Mouse (Mus musculus) MEL (cell line): ENCODE measurements around the gene Zfp512b. TPM values are rescaled to one million over a fixed set of nuclear protein-coding genes. Genes with fewer than 3 reads are reported as not detected.

Experiments
- DNase-seq: peaks from one replicate; pipeline ENCODE4 v3.0.0; 2011; ENCODE audit warnings: low read depth, low spot score
- H3K27ac ChIP-seq: 2 replicates; pipeline ENCODE4 v1.5.1; 2012; ENCODE audit warnings: low read depth, mild to moderate bottlenecking, control low read depth, low read length, moderate library complexity; ENCODE audit not compliant: control insufficient read depth
- H3K27me3 ChIP-seq, 2 experiments: fragments of 150-350 bp in 1 of 2; sonication (generic) in 1 of 2; 2 replicates each; pipeline ENCODE4 v1.6.1; 2012; ENCODE audit warnings: low read length in 2 of 2, mild to moderate bottlenecking in 2 of 2, improper control_type of control experiment in 1 of 2, moderate library complexity in 1 of 2; ENCODE audit not compliant: insufficient read depth in 2 of 2, control insufficient read depth in 1 of 2
- H3K36me3 ChIP-seq, 2 experiments: 2 replicates each; pipeline ENCODE4 v1.6.1; 2012 to 2014; ENCODE audit warnings: low read length in 2 of 2, improper control_type of control experiment in 1 of 2, inconsistent platforms in 1 of 2, mild to moderate bottlenecking in 1 of 2; ENCODE audit not compliant: insufficient read depth in 2 of 2, control insufficient read depth in 1 of 2
- H3K4me1 ChIP-seq, 2 experiments: fragments of 150-350 bp in 1 of 2; sonication (generic) in 1 of 2; 2 replicates each; pipeline ENCODE4 v1.6.1; 2012; ENCODE audit warnings: low read length in 2 of 2, improper control_type of control experiment in 1 of 2, mild to moderate bottlenecking in 1 of 2; ENCODE audit not compliant: insufficient read depth in 2 of 2, control insufficient read depth in 1 of 2
- H3K4me3 ChIP-seq, 2 experiments: fragments of 150-350 bp in 1 of 2; sonication (generic) in 1 of 2; 2 replicates each; pipeline ENCODE4 v1.5.1; 2012; ENCODE audit warnings: low read depth in 2 of 2, low read length in 2 of 2, mild to moderate bottlenecking in 2 of 2, moderate library complexity in 2 of 2, control low read depth in 1 of 2, improper control_type of control experiment in 1 of 2; ENCODE audit not compliant: control insufficient read depth in 1 of 2, insufficient read depth in 1 of 2
- H3K79me2 ChIP-seq: 2 replicates; pipeline ENCODE4 v1.6.1; 2012; ENCODE audit warnings: mild to moderate bottlenecking, low read length, moderate library complexity; ENCODE audit not compliant: control insufficient read depth, poor library complexity, insufficient read depth
- H3K9ac ChIP-seq: 2 replicates; pipeline ENCODE4 v1.6.1; 2012; ENCODE audit warnings: low read depth, mild to moderate bottlenecking, control low read depth, low read length, moderate library complexity; ENCODE audit not compliant: control insufficient read depth, poor library complexity, severe bottlenecking
- H3K9me3 ChIP-seq: fragments of 150-350 bp; sonication (generic); replicated peaks from 2 replicates; pipeline ENCODE4 v1.6.1; 2012; ENCODE audit warnings: mild to moderate bottlenecking, low read length, improper control_type of control experiment, moderate library complexity; ENCODE audit not compliant: insufficient read depth
- CHD1 ChIP-seq: IDR thresholded peaks from 2 replicates; pipeline ENCODE4 v1.6.1; 2012; ENCODE audit warnings: low read depth, mild to moderate bottlenecking, inconsistent platforms, low read length, improper control_type of control experiment
- CTCF ChIP-seq, 3 experiments: IDR thresholded peaks in 2 of 3; conservative IDR thresholded peaks in 1 of 3; 2 replicates each; pipeline ENCODE4 v1.5.1; 2011 to 2012; ENCODE audit warnings: low read length in 3 of 3, low read depth in 2 of 3, mild to moderate bottlenecking in 2 of 3, improper control_type of control experiment in 1 of 3, inconsistent platforms in 1 of 3, mixed read lengths in 1 of 3, moderate library complexity in 1 of 3; ENCODE audit not compliant: control insufficient read depth in 1 of 3, insufficient read depth in 1 of 3, poor library complexity in 1 of 3, severe bottlenecking in 1 of 3
- ELF1 ChIP-seq: IDR thresholded peaks from 2 replicates; pipeline ENCODE4 v1.6.1; 2014; ENCODE audit warnings: low read depth, mild to moderate bottlenecking, inconsistent platforms, low read length, improper control_type of control experiment, moderate library complexity
- EP300 ChIP-seq, 2 experiments: IDR thresholded peaks; 2 replicates each; pipeline ENCODE4 v1.6.1; 2011; ENCODE audit warnings: improper control_type of control experiment in 2 of 2, low read length in 2 of 2, low read depth in 1 of 2, mild to moderate bottlenecking in 1 of 2
- ETS1 ChIP-seq: IDR thresholded peaks from 2 replicates; pipeline ENCODE4 v1.6.1; 2012; ENCODE audit warnings: low read depth, mild to moderate bottlenecking, inconsistent platforms, low read length, improper control_type of control experiment, moderate library complexity
- GATA1 ChIP-seq: IDR thresholded peaks from 2 replicates; pipeline ENCODE4 v1.6.1; 2011; ENCODE audit warnings: low read depth, low read length, improper control_type of control experiment
- MAX ChIP-seq: IDR thresholded peaks from 2 replicates; pipeline ENCODE4 v1.6.1; 2011; ENCODE audit warnings: low read length, improper control_type of control experiment
- MYB ChIP-seq: IDR thresholded peaks from 2 replicates; pipeline ENCODE4 v1.6.1; 2011; ENCODE audit warnings: mild to moderate bottlenecking, low read depth, low read length, improper control_type of control experiment
- MYC ChIP-seq: IDR thresholded peaks from 2 replicates; pipeline ENCODE4 v1.6.1; 2011; ENCODE audit warnings: low read depth, mild to moderate bottlenecking, low read length, improper control_type of control experiment, moderate library complexity
- NELFE ChIP-seq: IDR thresholded peaks from 2 replicates; pipeline ENCODE4 v1.6.1; 2011; ENCODE audit warnings: low read depth, low read length, improper control_type of control experiment
- POLR2A ChIP-seq, 2 experiments: IDR thresholded peaks; 2 replicates each; pipeline ENCODE4 v1.6.1; 2011 to 2012; ENCODE audit warnings: low read length in 2 of 2, mild to moderate bottlenecking in 2 of 2, control low read depth in 1 of 2, improper control_type of control experiment in 1 of 2, low read depth in 1 of 2, moderate library complexity in 1 of 2; ENCODE audit not compliant: control insufficient read depth in 1 of 2, insufficient read depth in 1 of 2, poor library complexity in 1 of 2
- UBTF ChIP-seq: IDR thresholded peaks from 2 replicates; pipeline ENCODE4 v1.6.1; 2012; ENCODE audit warnings: low read depth, mild to moderate bottlenecking, inconsistent platforms, low read length, improper control_type of control experiment, moderate library complexity, borderline replicate concordance; ENCODE audit not compliant: insufficient read depth
- USF2 ChIP-seq, 2 experiments: IDR thresholded peaks; 2 replicates each; pipeline ENCODE4 v1.6.1; 2011 to 2012; ENCODE audit warnings: improper control_type of control experiment in 2 of 2, low read length in 2 of 2, borderline replicate concordance in 1 of 2, inconsistent platforms in 1 of 2, low read depth in 1 of 2, mild to moderate bottlenecking in 1 of 2; ENCODE audit not compliant: insufficient read depth in 1 of 2
- polyA plus RNA-seq, 2 experiments: library from polyadenylated mRNA; stranded (reverse) in 1 of 2; unstranded in 1 of 2; fragments of >175 nt in 1 of 2; fragments of >200 nt in 1 of 2; gene quantifications; 2 replicates each; pipeline versions ENCODE4 v1.2.1 to v1.2.4; 2012; ENCODE audit warnings: low replicate concordance in 2 of 2, low read depth in 1 of 2; ENCODE audit not compliant: insufficient read length in 2 of 2, insufficient read depth in 1 of 2, missing spikeins in 1 of 2
- total RNA-seq: library from RNA; depleted of rRNA; stranded (reverse); fragments of 300-350 nt; gene quantifications from 2 replicates; pipeline ENCODE4 v1.2.3, GENCODE M21; 2012

Zfp512b gene
- total and polyA plus RNA-seq, 3 experiments: 15.5 to 37.6 TPM; not detected in 1

DNA sequence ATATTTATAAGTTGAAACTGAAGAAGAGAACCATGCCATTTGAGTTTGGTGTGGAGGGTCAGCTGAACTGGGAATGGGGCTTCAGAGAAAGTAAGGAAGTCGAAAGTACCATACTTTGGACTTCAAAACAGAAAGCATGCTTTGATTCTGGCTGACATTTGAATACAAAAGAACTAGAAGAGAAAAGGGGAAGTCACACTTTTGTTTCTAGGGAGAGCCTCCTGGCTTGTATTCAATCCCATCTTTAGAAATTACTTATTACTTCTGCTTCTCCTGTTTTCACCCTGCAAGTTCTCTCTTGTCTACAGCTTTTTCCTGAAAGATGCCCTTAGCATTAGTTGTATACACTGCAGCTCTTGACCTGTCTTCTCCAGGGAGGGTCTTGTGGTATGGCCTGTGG, 44.4 kb downstream of the Zfp512b start:
- Histone ChIP-seq H3K4me3 (no peak overlapping the region), H3K4me1 (no peaks in the 10 kb centered on the region), H3K79me2 (0 out of 2 replicates have a peak, but pooled peaks cover 1% of the 10 kb centered on the region), H3K9ac (no peak overlapping the region), H3K36me3 (peaks cover 0 to 33% of the 10 kb centered on the region in 2 experiments; a peak in 2 of 4 replicates), H3K27me3 (no peaks in the 10 kb centered on the region), H3K27ac (no peak overlapping the region), H3K9me3 (no peaks in the 10 kb centered on the region)
- peak; percentile 41 for DNase-seq
- TF ChIP-seq POLR2A (IDR thresholded peaks at IDR 0.05; ENCODE audit: control insufficient read depth in 1 of 2, insufficient read depth in 1 of 2, low read depth in 1 of 2, low read length in 2 of 2, poor library complexity in 1 of 2) (no peak), MYC (peak; percentile 46; the same call in 1 of the 2 replicates)

DNA sequence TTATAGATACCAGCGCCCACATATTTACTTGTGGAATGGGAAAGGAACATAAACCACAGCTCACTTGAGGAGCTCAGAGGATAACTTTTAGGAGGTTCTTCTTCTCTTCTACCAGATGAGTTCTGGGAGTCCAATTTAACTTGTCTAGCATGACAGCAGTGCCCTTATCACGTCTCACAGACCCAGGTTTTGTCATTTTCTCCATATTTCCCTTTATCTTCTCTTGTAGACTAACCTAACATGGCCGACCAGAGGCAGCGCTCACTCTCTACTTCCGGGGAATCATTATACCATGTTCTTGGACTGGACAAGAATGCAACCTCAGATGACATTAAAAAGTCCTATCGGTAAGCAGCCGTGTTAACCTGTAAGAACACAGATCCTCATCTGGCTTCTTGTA, 46.5 kb downstream of the Zfp512b start:
- Histone ChIP-seq H3K27me3 (no peaks in the 10 kb centered on the region), H3K36me3 (peaks cover 2 to 39% of the 10 kb centered on the region in 2 experiments; a peak in 3 of 4 replicates), H3K27ac (no peak overlapping the region), H3K9ac (no peak overlapping the region)
- no peak for TF ChIP-seq MYB
- TF ChIP-seq USF2 (IDR thresholded peaks at IDR 0.05; ENCODE audit: borderline replicate concordance in 1 of 2, insufficient read depth in 1 of 2, low read depth in 1 of 2, low read length in 2 of 2): no peak
- TF ChIP-seq MAX: no peak
- TF ChIP-seq, all 39 proteins: peak for 0
- DNase-seq: no peak
- Histone ChIP-seq H3K79me2 (peaks cover 12% of the 10 kb centered on the region), H3K9me3 (no peaks in the 10 kb centered on the region), H3K4me1 (no peaks in the 10 kb centered on the region), H3K4me3 (no peak overlapping the region)

DNA sequence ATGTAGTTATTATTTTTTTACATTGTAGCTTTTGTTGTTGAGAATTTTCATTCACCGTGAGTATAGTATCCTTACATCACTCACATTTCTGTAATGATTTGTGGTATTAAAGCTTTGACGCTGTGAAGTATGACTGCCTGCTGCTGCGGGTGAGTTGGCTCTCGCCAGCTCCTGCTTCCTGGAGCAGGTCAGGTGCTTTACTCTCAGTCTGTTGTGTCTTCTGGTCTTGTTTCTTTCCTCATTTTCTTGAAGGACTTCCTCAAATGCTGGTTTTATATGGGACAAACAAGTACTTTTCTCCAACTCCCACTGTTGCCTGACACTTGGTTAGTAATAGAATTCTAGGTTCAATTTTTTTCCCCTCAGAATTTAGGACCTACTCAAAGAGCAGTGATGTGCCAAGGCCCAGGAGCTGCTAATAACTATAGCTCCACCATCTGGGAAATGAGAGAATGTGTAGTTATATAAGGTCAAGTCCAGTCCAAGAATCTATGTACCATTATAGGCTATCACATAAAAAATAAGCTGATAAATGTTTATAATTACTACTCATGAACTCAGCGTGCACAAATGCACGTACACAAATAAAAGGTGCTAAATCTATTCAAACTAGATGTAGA, 50.7 kb downstream of the Zfp512b start:
- no peaks in the 10 kb centered on the region for H3K9me3 ChIP-seq
- H3K4me1 ChIP-seq: peaks cover 0 to 6% of the 10 kb centered on the region in 2 experiments; a peak in 3 of 4 replicates
- H3K36me3 ChIP-seq: peaks cover 7 to 23% of the 10 kb centered on the region in 2 experiments
- H3K79me2 ChIP-seq: peaks cover 37% of the 10 kb centered on the region
- DNase-seq: no peak
- TF ChIP-seq UBTF: no peak
- no peak for TF ChIP-seq USF2 (IDR thresholded peaks at IDR 0.05; ENCODE audit: borderline replicate concordance in 1 of 2, insufficient read depth in 1 of 2, low read depth in 1 of 2, low read length in 2 of 2)
- no peak for TF ChIP-seq ETS1
- TF ChIP-seq CTCF (IDR thresholded peaks at IDR 0.05 in 2 of 3, conservative IDR thresholded peaks at IDR 0.05 in 1 of 3; ENCODE audit: control insufficient read depth in 1 of 3, insufficient read depth in 1 of 3, low read depth in 2 of 3, low read length in 3 of 3, poor library complexity in 1 of 3, severe bottlenecking in 1 of 3): no peak
- no peak for TF ChIP-seq CHD1
- TF ChIP-seq NELFE: no peak
- no peak for TF ChIP-seq GATA1
- TF ChIP-seq ELF1: no peak
- no peak for TF ChIP-seq POLR2A (IDR thresholded peaks at IDR 0.05; ENCODE audit: control insufficient read depth in 1 of 2, insufficient read depth in 1 of 2, low read depth in 1 of 2, low read length in 2 of 2, poor library complexity in 1 of 2)
- TF ChIP-seq EP300 (IDR thresholded peaks at IDR 0.05; ENCODE audit: low read depth in 1 of 2, low read length in 2 of 2): no peak
- TF ChIP-seq, all 39 proteins: peak for 0
- H3K27ac ChIP-seq: no peak overlapping the region
- no peak overlapping the region for H3K9ac ChIP-seq
- H3K4me3 ChIP-seq: no peak overlapping the region
- no peaks in the 10 kb centered on the region for H3K27me3 ChIP-seq
